Mouse (Mus musculus) CH12.LX (cell line): Measurements from ENCODE around the gene Rora. TPM values are rescaled to one million over a fixed set of nuclear protein-coding genes. Genes with fewer than 3 reads are reported as not detected.
A peak's percentile ranks its signal among the peaks of the same experiment; 100 is the strongest.

ENCODE experiments used
- DNase-seq: peaks from one replicate; pipeline ENCODE4 v3.0.0-alpha.2; 2013; ENCODE audit errors: extremely low read depth
- H3K27ac ChIP-seq: 2 replicates; pipeline ENCODE4 v1.5.1; 2012; ENCODE audit warnings: low read depth, mild to moderate bottlenecking, control low read depth, moderate library complexity; ENCODE audit not compliant: insufficient read depth
- H3K27me3 ChIP-seq: replicated peaks from 2 replicates; pipeline ENCODE3; 2012; ENCODE audit warnings: inconsistent platforms
- H3K36me3 ChIP-seq, 2 experiments: replicated peaks in 1 of 2; 2 replicates each; pipeline versions ENCODE3 to v1.6.1; 2012; ENCODE audit warnings: inconsistent platforms in 1 of 2, low read length in 1 of 2, mild to moderate bottlenecking in 1 of 2, mixed read lengths in 1 of 2, moderate library complexity in 1 of 2; ENCODE audit not compliant: control insufficient read depth in 1 of 2, insufficient read depth in 1 of 2
- H3K4me1 ChIP-seq, 2 experiments: 2 replicates each; pipeline ENCODE4 v1.6.1; 2012; ENCODE audit warnings: inconsistent platforms in 1 of 2, moderate library complexity in 1 of 2; ENCODE audit not compliant: insufficient read depth in 2 of 2, control insufficient read depth in 1 of 2
- H3K4me2 ChIP-seq: 2 replicates; pipeline ENCODE4 v1.6.1; 2012; ENCODE audit warnings: low read depth, mild to moderate bottlenecking, control low read depth; ENCODE audit not compliant: poor library complexity, insufficient read depth, severe bottlenecking
- H3K4me3 ChIP-seq, 3 experiments: fragments of 150-350 bp in 1 of 3; sonication (generic) in 1 of 3; replicated peaks in 1 of 3; 2 replicates each; pipeline versions ENCODE3 to v1.5.1; 2011 to 2012; ENCODE audit warnings: low read depth in 2 of 3, low read length in 2 of 3, mild to moderate bottlenecking in 2 of 3, moderate library complexity in 2 of 3, control low read depth in 1 of 3, improper control_type of control experiment in 1 of 3, inconsistent platforms in 1 of 3, mixed read lengths in 1 of 3; ENCODE audit not compliant: poor library complexity in 1 of 3
- H3K79me2 ChIP-seq: replicated peaks from 2 replicates; pipeline ENCODE4 v1.6.1; 2012; ENCODE audit warnings: mild to moderate bottlenecking, moderate library complexity; ENCODE audit not compliant: control insufficient read depth, poor library complexity, insufficient read depth, severe bottlenecking; ENCODE audit errors: extremely low read depth
- H3K9ac ChIP-seq: 2 replicates; pipeline ENCODE4 v1.6.1; 2012; ENCODE audit warnings: low read depth, mild to moderate bottlenecking, control low read depth, moderate library complexity; ENCODE audit not compliant: insufficient read depth
- H3K9me3 ChIP-seq: replicated peaks from 2 replicates; pipeline ENCODE3; 2012; ENCODE audit warnings: low read length, inconsistent platforms, mixed read lengths
- CTCF ChIP-seq, 2 experiments: IDR thresholded peaks in 1 of 2; conservative IDR thresholded peaks in 1 of 2; 2 replicates each; pipeline ENCODE4 v1.5.1; 2011 to 2012; ENCODE audit warnings: low read depth in 2 of 2, low read length in 2 of 2, improper control_type of control experiment in 1 of 2, inconsistent platforms in 1 of 2, mild to moderate bottlenecking in 1 of 2, moderate library complexity in 1 of 2
- EP300 ChIP-seq: IDR thresholded peaks from 2 replicates; pipeline ENCODE4 v1.6.1; 2011; ENCODE audit warnings: low read length, improper control_type of control experiment
- ETS1 ChIP-seq: conservative IDR thresholded peaks from 2 replicates; pipeline ENCODE4 v1.6.1; 2012; ENCODE audit warnings: low read depth, mild to moderate bottlenecking, inconsistent platforms, low read length, improper control_type of control experiment, moderate library complexity
- HCFC1 ChIP-seq: IDR thresholded peaks from 2 replicates; pipeline ENCODE4 v1.6.1; 2012; ENCODE audit warnings: low read depth, mild to moderate bottlenecking, inconsistent platforms, low read length, improper control_type of control experiment
- MAZ ChIP-seq: IDR thresholded peaks from 2 replicates; pipeline ENCODE4 v1.6.1; 2012; ENCODE audit warnings: low read depth, mild to moderate bottlenecking, inconsistent platforms, low read length, improper control_type of control experiment, moderate library complexity
- MYC ChIP-seq: IDR thresholded peaks from 2 replicates; pipeline ENCODE4 v1.6.1; 2011; ENCODE audit warnings: low read depth, mild to moderate bottlenecking, improper control_type of control experiment, low read length
- PAX5 ChIP-seq: IDR thresholded peaks from 2 replicates; pipeline ENCODE4 v1.6.1; 2012; ENCODE audit warnings: low read length, inconsistent platforms, mixed read lengths
- RAD21 ChIP-seq: IDR thresholded peaks from 2 replicates; pipeline ENCODE4 v1.6.1; 2011; ENCODE audit warnings: low read depth, mild to moderate bottlenecking, low read length, improper control_type of control experiment, moderate library complexity
- SMC3 ChIP-seq: IDR thresholded peaks from 2 replicates; pipeline ENCODE4 v1.6.1; 2011; ENCODE audit warnings: low read depth, low read length, improper control_type of control experiment
- UBTF ChIP-seq: IDR thresholded peaks from 2 replicates; pipeline ENCODE4 v1.6.1; 2012; ENCODE audit warnings: low read depth, mild to moderate bottlenecking, inconsistent platforms, low read length, improper control_type of control experiment, moderate library complexity
- ZC3H11A ChIP-seq: IDR thresholded peaks from 2 replicates; pipeline ENCODE4 v1.6.1; 2012; ENCODE audit warnings: low read depth, mild to moderate bottlenecking, inconsistent platforms, low read length, improper control_type of control experiment
- ZKSCAN1 ChIP-seq: IDR thresholded peaks from 2 replicates; pipeline ENCODE4 v1.6.1; 2012; ENCODE audit warnings: low read depth, inconsistent platforms, low read length, improper control_type of control experiment, borderline replicate concordance
- ZNF384 ChIP-seq: IDR thresholded peaks from 2 replicates; pipeline ENCODE4 v1.6.1; 2012; ENCODE audit warnings: low read depth, low read length, improper control_type of control experiment, inconsistent platforms
- dilution Hi-C: fragments of 300-500 bp; cut with MboI; formaldehyde crosslinking; loops from 2 replicates; pipeline ENCODE4 v1.14.3; 2020; ENCODE audit warnings: low sequenced_read_pairs; ENCODE audit not compliant: extremely low pct_unique_long_range_greater_than_20kb, extremely low pct_ligation_motif_present
- in situ Hi-C: fragments of 300-500 bp; cut with MboI; formaldehyde crosslinking; loops from 3 replicates; pipeline ENCODE4 v1.14.3; 2019; ENCODE audit warnings: low sequenced_read_pairs, low pct_ligation_motif_present, low pct_unique_long_range_greater_than_20kb, mixed read lengths
- polyA plus RNA-seq: library from polyadenylated mRNA; unstranded; fragments of >175 nt; gene quantifications from 2 replicates; pipeline ENCODE4 v1.2.1, GENCODE M21; 2012; ENCODE audit warnings: low read depth; ENCODE audit not compliant: insufficient read length
- total RNA-seq, 2 experiments: library from RNA; depleted of rRNA; stranded (reverse); fragments of 300-350 nt in 1 of 2; fragments of >200 nt in 1 of 2; gene quantifications; 2 replicates each; pipeline ENCODE4 v1.2.3; 2012 to 2014

Rora gene
- total and polyA plus RNA-seq, 3 experiments = 0.36 to 0.66 (median 0.64) TPM

DNA sequence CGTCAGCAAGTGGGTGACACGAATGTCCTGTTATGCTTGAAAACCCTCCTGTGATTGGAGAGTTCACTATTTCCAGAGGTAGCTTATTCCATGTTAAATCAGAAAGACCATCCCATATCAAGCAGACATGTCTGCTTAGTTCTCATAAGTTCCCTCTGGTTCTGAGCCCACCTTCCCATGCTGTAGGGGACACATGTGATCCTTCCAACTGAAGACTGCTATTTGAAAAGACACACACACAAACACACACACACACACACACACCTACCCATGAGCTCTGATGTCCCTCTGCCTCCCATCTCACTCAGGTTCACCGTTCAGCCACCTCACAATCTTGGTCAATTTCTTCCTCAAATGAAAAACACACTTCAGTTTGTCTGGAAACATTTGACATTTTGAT is 642.2 kb downstream of the Rora start:
- Histone ChIP-seq H3K36me3 (no peaks in the 10 kb centered on the region), H3K4me3 (no peak overlapping the region), H3K27me3 (no peaks in the 10 kb centered on the region), H3K9ac (no peak overlapping the region), H3K9me3 (peaks cover 3% of the 10 kb centered on the region), H3K4me2 (no peak overlapping the region), H3K4me1 (peaks cover 0 to 19% of the 10 kb centered on the region in 2 experiments; a peak in 2 of 4 replicates), H3K79me2 (no peaks in the 10 kb centered on the region), H3K27ac (no peak overlapping the region)
- dilution Hi-C loops (no loop called here), in situ Hi-C loops (loop anchor here (25.0 kb wide), 1 partner anchor 334 kb away; no protein-coding TSS in a partner anchor)
- DNase-seq = no peak
- no peak for TF ChIP-seq UBTF
- TF ChIP-seq MAZ = no peak
- TF ChIP-seq ETS1 = no peak

DNA sequence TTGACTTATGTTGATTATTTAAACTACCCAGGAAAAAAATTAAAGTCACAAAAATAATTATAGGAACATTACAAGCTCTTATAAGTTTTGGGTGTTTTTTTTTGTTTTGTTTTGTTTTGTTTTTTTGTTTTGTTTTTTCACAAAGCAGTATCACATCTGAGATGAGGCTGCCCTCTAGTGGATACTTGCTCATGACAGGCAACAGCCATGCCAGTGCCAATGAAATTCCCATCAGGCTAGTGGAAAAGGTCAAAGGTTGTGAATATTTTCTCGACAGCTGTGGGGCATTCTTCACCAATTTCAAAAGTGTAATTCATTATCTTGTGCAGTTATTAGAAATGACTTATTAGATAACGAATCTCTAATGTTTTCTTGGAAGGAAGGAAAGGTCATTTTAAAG is 642.8 kb downstream of the Rora start:
- dilution Hi-C loops = no loop called here

DNA sequence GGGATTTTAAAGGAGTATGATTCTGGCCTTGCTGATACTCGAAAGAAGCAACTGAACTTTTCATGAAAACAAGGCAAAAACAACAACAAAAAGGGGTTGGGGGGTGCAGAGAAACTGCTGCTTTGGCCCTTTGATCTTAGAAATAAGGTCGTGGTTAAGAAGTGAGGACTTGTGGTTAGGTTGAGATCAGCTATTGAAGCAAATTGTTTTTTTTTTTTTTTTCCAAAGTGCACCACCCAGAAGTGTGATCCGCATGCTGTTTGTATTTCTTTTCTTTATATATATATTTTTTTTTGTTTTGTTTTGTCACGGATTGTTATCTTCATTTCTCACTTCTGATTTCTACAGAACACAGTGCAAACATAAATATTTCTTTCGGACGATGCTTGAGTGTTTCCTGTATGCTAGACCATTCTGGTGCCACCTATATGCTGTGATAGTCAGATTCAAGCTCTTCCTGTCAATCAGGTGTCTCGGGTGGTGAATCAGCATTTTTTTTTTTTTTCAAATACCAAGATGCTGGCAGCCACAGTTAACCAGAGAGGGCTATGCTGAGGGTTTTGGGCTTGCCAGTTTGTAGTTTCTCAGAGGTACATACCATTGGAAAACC is 644.3 kb downstream of the Rora start:
- Histone ChIP-seq H3K36me3 (no peaks in the 10 kb centered on the region), H3K9me3 (no peaks in the 10 kb centered on the region), H3K9ac (no peak overlapping the region), H3K4me2 (no peak overlapping the region), H3K27ac (no peak overlapping the region), H3K4me3 (no peak overlapping the region), H3K79me2 (no peaks in the 10 kb centered on the region), H3K4me1 (peaks cover 0 to 19% of the 10 kb centered on the region in 2 experiments; a peak in 2 of 4 replicates), H3K27me3 (no peaks in the 10 kb centered on the region)
- DNase-seq = no peak
- in situ Hi-C loops = loop anchor here (25.0 kb wide), 1 partner anchor 336 kb away; no protein-coding TSS in a partner anchor
- dilution Hi-C loops = no loop called here
- TF ChIP-seq HCFC1 = no peak
- TF ChIP-seq MYC = no peak
- no peak for TF ChIP-seq ZKSCAN1
- TF ChIP-seq EP300 = no peak

More for the DNA sequence above, 642.8 kb downstream of the Rora start:
- no peaks in the 10 kb centered on the region for H3K9me3 ChIP-seq
- no peak for DNase-seq
- in situ Hi-C loops = loop anchor here (25.0 kb wide), 1 partner anchor 334 kb away; no protein-coding TSS in a partner anchor
- peak; percentile 67 for TF ChIP-seq SMC3
- TF ChIP-seq RAD21 = peak; percentile 76
- no peak for TF ChIP-seq PAX5
- TF ChIP-seq CTCF (conservative IDR thresholded peaks at IDR 0.05 in 1 of 2, IDR thresholded peaks at IDR 0.05 in 1 of 2; ENCODE audit: low read depth in 2 of 2, low read length in 2 of 2) = peak; percentile 47 to 73; a peak in 2 of 4 replicates
- TF ChIP-seq ZNF384 = peak; percentile 54
- TF ChIP-seq ZC3H11A = 0 out of 2 replicates have a peak, but pooled peaks have one; percentile 6
- TF ChIP-seq, all 38 proteins: peak for 5
- Histone ChIP-seq H3K4me3 (no peak overlapping the region), H3K79me2 (no peaks in the 10 kb centered on the region), H3K36me3 (no peaks in the 10 kb centered on the region), H3K27me3 (no peaks in the 10 kb centered on the region), H3K4me2 (no peak overlapping the region), H3K9ac (no peak overlapping the region), H3K4me1 (peaks cover 0 to 19% of the 10 kb centered on the region in 2 experiments; a peak in 2 of 4 replicates), H3K27ac (no peak overlapping the region)
